Mouse (Mus musculus): ENCODE data around the gene Cyb5rl.

Cyb5rl gene

GRCm38 (mm10) chr4:107061560-107061959 lies 5.2 kb upstream of the Cyb5rl start:
- DNase-seq (ENCODE audit: low spot score in 2 of 2) = no peak

GRCm38 (mm10) chr4:107063214-107063613 lies 3.6 kb upstream of the Cyb5rl start:
- no peak for DNase-seq (ENCODE audit: low spot score in 2 of 2)

- DNase-seq (ENCODE audit: low spot score in 2 of 2) = no peak
Measured at GRCm38 (mm10) chr4:107064394-107065098, 2.2 kb upstream of the Cyb5rl start.

GRCm38 (mm10) chr4:107067151-107067840 lies 508 bp downstream of the Cyb5rl start:
- peak; percentile 24 to 30 for DNase-seq (ENCODE audit: low spot score in 2 of 2)

DNA sequence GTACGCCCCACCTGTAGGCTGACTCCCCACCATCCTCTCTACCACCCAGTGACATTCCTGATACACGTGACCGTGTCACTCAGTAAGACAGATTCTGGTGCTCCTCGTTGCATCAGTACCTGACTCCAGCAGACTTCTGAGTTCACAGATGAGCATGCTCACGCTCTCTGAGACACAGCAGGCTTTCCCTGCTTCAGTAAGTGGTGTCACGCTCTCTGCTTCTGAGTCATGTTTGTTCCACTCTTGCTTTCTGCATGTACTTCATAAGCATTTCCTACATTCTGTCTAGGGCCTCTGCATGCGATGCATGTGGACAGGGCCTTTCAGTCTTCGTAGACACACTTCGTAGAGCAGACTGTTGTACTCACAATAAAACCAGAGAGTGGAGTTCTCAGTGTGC lies 5.6 kb downstream of the Cyb5rl start:
- DNase-seq (ENCODE audit: low spot score in 2 of 2) = no peak

DNA sequence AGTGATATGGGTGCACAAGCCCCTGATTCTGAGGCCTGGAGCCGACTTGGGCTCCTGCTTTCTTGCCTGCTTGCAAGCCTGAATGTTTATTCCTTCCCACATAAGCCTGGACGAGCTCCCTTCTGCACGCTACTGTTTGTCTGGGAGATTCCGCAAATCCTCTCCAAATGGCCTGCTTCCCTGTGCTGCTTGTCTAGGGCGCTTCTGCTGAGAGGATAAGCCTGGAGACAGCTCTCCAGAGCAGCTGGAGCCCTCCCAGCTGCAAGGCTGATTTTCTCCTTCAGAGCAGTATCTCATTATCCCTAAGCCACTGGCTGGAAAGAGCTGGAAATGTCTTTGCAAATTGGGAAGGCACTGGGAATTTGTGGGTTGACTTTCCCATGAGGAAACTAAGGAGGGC lies 8.7 kb downstream of the Cyb5rl start:
- no peak for DNase-seq (ENCODE audit: low spot score in 2 of 2)

- no peak for DNase-seq (ENCODE audit: low spot score in 2 of 2)
Measured at GRCm38 (mm10) chr4:107078894-107079293, 12.1 kb downstream of the Cyb5rl start.

GRCm38 (mm10) chr4:107079716-107080115 lies 12.9 kb downstream of the Cyb5rl start:
- DNase-seq (ENCODE audit: low spot score in 2 of 2) = no peak

DNA sequence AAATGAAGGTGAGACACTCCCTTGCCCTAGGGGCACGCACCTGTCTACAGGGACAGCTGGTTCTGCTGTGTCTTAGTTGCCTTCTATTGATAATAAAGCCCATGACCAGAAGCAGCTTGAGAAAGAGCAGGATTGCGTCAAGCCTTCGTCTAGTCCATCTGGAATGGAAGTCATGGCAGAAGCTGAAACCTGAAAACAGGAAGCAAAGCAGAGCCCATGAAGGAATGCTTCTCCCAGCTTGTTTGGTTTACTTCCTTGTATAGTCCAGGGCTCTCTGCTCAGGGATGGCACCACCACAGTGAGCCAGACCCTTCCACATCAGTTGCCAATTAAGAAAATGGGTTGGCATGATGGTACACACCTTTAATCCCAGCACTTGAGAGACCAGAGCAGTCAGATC lies 15.4 kb downstream of the Cyb5rl start:
- DNase-seq (ENCODE audit: low spot score in 2 of 2) = no peak

DNA sequence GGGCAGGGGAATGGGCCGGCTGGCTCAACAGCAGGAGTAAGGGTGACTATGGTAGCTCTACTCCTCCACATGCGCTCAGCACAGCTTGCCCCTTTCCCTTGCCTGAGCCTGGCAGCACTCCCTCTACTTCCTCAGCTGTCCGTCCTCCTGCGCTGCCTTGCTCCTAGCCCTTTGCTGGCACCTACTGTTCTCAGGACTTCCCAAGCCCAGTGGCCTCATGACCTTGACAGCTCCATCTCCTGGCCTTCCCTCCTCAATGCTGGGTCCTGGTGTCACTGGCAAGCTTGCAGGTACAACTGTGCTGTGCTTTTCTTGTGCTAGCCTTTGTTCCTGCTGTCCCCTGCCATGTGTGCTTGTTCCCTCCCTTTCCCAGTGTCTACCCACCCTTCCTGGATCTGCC lies 16.3 kb downstream of the Cyb5rl start:
- no peak for DNase-seq (ENCODE audit: low spot score in 2 of 2)

DNA sequence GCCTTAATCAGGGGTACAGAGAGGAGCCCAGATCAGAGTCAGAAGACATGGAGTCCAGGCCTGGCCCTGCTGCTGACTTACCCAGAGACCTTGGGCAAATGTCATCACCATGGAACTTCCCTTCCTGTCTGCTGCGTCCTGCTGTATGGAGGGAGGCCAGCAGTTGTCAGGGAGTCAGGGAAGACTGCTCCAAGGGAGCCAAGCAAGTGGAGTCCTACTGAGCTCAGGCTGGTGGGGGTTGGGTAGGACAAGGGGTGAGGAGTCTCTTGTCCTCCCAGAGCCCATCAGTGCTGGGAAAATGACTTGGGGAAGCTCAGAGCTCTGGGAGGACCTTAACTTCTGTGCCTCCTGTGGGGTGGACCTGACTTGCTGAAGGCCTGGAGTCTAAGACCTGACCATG lies 17.6 kb downstream of the Cyb5rl start:
- DNase-seq (ENCODE audit: low spot score in 2 of 2) = no peak

DNA sequence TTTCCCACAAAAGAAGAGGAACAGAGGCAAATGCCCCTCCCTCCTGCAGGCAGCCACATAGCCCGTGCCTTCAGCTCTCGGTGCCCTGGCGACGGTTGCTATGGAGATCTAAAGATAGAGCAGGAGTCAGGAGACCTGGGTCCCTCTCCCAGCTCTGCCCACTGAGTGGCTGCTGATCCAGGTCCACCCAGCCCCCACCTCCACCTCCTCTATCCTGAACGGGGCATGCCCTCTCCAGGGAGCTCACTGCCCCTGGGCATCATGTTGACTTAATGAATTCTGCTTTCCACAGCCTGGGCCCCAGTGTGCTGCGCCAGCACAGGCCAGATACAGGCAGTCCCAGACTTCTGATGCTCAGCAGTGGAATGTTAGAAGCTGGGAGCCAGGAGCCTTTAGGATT lies 18.1 kb downstream of the Cyb5rl start:
- no peak for DNase-seq (ENCODE audit: low spot score in 2 of 2)

DNA sequence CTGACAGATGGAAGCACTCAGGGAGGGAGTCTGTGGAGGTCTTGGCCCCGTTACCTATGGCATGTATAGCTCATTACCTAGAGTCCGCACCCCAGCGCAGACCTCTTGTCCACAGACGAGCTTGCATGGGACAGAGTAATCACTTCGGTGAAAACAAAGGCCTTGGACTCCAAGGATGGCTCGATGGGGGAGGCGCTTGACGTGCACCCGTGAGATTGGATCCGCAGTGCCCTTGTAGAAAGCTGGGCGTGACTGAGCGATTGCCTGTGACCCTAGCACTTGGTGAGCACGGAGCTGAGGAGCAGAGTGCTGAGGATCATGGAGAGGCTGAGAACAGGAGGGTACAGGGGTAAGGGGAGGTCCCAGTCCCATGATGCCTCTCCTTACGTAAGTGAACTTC lies 24.9 kb downstream of the Cyb5rl start:
- no peak for DNase-seq (ENCODE audit: low spot score in 2 of 2)

DNA sequence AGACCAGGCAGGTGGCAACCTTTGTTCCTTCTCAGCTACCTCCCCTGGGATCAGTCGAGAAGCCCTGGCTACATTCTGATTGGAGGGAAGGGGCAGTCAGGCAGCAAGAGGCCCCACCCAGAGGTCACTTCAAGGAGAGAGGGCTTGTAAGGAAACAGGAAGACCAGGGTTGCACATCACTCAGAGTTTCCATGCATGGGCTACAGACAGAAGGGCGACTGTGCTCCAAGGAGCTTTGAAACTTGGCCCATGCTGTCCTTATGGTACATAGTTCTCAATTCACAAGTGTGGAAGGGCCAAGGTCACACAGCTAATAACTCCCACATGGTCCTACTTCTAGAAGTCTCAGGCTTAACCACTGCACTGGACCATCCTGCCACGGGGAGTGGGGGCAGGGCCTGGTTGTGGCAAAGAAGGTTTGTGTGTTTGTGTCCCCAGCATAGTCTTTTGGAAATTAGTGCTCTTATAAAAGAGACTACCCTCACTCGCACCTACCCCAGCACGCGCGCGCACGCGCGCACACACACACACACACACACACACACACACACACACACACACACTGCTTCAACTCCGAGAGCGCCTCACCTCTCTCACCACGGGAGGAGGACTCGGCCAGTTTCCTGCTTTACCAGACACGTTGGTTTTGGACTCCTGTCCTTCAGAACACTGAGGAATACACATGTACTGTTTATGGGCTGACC lies 27.8 kb downstream of the Cyb5rl start:
- DNase-seq (ENCODE audit: low spot score in 2 of 2) = no peak

- no peak for DNase-seq (ENCODE audit: low spot score in 2 of 2)
Measured at GRCm38 (mm10) chr4:107096043-107096442, 29.3 kb downstream of the Cyb5rl start.

DNA sequence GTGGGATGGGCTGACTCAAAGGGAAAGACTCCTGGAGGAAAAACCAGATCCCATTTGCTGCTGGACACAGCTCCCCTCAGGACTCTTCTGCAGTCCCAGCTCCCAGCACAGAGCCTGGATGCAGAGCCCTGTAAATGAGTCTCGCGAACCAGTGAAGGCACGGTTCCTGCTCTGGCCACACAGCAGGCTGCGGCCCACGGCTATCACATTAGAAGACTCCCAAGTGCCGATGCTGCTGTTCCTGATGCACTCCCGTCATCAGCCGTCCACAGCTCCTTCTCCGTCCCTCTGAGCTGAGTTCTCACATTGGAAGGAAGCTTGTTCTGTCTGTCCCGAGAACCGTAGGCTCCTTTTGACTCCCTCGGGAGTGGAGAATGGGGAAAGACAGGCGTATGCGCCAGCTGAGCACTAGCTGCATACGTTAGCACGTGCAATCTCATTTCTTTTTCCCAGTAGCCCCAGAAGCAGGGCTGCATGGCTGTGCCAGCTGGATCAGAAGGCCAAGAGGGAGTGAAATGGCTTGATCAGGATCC lies 30.1 kb downstream of the Cyb5rl start, which contains the start of gene Cdcp2:
Gene Cdcp2, plus strand, starts transcription at position 51 of the 533 bp plus-strand sequence.
- DNase-seq (ENCODE audit: low spot score in 2 of 2) = no peak

DNA sequence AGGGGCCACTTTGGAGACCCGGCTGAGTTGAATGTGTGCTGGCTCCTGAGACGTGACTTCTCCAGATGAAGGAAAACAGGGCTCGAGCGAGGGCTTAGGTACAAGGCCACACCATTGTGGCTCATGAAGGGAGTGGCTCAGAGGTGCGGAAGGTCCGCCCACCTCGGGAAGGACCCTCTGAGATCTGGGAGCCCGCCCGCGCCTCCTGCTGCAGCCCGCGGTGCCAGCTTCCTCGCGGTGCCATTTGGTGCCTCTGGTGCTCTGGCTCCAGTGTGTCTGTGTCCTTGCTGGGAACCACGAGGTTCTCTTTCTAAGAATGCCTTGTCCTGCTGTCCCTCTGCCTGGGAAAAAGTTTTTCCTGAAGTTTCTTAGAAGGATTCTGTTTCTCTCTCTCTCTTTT lies 31.1 kb downstream of the Cyb5rl start:
- DNase-seq (ENCODE audit: low spot score in 2 of 2) = peak in 1 of 2 experiments; percentile 6

DNA sequence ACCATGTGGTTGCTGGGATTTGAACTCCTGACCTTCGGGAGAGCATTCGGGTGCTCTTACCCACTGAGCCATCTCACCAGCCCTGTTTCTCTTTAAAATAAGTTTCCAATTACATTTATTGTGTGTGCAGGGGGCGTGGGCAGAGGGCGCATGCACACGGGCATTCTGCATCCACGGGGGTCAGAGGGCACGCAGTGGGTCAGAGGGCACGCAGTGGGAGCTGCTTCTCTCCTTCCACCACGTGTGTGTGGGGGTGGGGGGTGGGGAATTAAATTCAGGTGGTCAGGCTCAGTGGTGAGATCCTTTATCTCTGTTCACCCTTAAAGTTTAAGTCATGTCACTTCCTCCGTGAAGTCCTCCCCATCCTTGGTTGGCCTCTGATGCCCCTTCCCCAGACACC lies 31.6 kb downstream of the Cyb5rl start:
- no peak for DNase-seq (ENCODE audit: low spot score in 2 of 2)

DNA sequence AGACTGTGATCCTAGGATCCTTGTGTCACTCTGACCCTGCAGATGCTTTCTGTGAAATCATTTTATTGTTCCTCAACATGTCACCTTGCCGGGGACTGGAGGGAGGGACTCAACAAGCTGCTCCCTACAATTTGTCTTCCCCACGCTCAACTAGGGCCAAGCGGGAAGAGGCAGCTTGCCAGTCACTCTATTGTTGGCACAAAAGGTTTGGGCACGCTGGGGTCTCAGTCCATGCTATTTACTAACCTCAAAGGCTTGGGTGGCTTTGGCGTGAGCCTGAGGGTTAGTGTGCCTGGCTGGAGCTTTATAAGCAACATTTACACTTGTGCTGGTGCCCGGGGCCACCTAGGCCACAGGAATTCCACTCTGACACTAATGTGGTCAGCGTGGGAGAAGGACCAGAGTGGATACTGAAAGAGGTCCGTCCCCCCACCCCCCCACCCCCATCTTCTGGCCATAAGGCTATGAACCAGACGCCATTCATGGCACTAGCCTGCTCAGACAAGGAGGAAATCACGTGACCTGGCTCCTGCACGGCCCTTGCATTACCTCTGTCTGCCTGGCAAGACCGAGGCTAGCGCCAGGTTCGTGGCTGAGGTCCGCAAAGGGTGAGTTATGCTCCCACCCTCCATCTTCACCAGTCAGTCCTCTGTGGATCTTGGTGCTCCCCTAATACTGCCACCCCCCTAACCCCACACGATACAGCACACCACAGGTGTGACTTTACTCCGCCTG lies 32.2 kb downstream of the Cyb5rl start:
- DNase-seq (ENCODE audit: low spot score in 2 of 2) = peak in 1 of 2 experiments; percentile 10

DNA sequence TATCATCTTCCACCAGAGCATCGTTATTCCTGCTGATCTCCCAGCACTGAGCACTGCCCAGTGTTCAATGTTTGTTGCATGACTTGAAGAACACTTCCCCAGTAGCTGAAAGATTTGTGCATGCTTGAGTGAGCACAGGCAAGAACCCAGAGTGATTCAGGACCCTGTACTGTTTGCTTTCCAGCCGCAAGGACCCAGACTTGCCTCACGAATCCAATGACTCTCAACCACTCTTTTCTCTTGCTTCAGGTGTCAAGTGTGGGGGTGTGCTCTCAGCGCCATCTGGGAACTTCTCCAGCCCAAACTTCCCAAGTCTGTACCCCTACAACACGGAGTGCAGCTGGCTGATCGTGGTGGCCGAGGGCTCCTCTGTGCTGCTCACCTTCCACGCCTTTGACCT lies 35.4 kb downstream of the Cyb5rl start:
- no peak for DNase-seq (ENCODE audit: low spot score in 2 of 2)

- DNase-seq (ENCODE audit: low spot score in 2 of 2) = no peak
Measured at GRCm38 (mm10) chr4:107106777-107107176, 40.0 kb downstream of the Cyb5rl start.

- DNase-seq (ENCODE audit: low spot score in 2 of 2) = no peak
Measured at GRCm38 (mm10) chr4:107108291-107108731, 41.5 kb downstream of the Cyb5rl start.
